Mouse (Mus musculus) E14TG2a.4 (cell line): ENCODE results near the gene Srd5a1.

Experiments used
- CTCF ChIP-seq: conservative IDR thresholded peaks from 2 replicates; pipeline ENCODE4 v1.5.1; 2014; ENCODE audit warnings: low read length
- POU5F1 ChIP-seq: IDR thresholded peaks from 2 replicates; pipeline ENCODE4 v1.6.1; 2014; ENCODE audit warnings: low read length, borderline replicate concordance

- no peak for TF ChIP-seq CTCF
- no peak for TF ChIP-seq POU5F1
Observed at GRCm38 (mm10) chr13:69559291-69559961, 51.8 kb downstream of the Srd5a1 start.
